Mouse (Mus musculus) yolk sac, embryonic 10.5 days (tissue): ENCODE data around the gene Rbp3.

ENCODE experiments used
- DNase-seq: peaks from one replicate; pipeline ENCODE4 v3.0.0-alpha.2; 2017; ENCODE audit warnings: low spot score

Gene Rbp3

DNA sequence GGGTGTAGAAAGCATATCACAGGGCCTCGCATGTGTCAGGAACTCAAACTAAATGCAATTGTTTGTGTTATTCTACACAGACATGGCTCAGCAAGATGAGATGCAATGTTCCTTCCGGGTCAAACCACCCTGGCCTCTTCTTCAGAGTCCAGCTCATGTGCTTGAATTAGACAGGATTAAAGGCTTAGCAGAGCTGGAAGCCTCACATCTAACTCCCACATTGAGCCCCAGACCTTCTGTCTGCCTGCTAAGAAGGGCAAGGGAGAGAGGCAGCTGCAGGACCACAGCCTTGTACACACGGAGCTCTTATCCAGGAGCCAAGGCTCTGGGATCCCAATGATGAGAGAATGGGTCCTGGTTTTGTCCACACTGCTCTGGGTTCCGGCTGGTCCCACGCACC, at the start of gene Rbp3:
Gene Rbp3 (plus strand): TSS at position 243 of the 400 bp plus-strand sequence.
- DNase-seq: peak; percentile 18

GRCm38 (mm10) chr14:33904851-33905250, 49.0 kb upstream of the Rbp3 start:
- DNase-seq: no peak

GRCm38 (mm10) chr14:33913727-33914126, 40.1 kb upstream of the Rbp3 start:
- no peak for DNase-seq

GRCm38 (mm10) chr14:33914206-33914605, 39.6 kb upstream of the Rbp3 start:
- DNase-seq: no peak

- no peak for DNase-seq
Measured at GRCm38 (mm10) chr14:33920727-33921559, 32.9 kb upstream of the Rbp3 start.

- DNase-seq: no peak
Measured at GRCm38 (mm10) chr14:33922771-33923167, 31.0 kb upstream of the Rbp3 start.

GRCm38 (mm10) chr14:33923168-33924070, 30.4 kb upstream of the Rbp3 start, which contains the start of gene Gdf10:
TSS of gene Gdf10 (plus strand) at chr14:33923587.
- DNase-seq: no peak

- no peak for DNase-seq
Measured at GRCm38 (mm10) chr14:33931853-33932252, 21.9 kb upstream of the Rbp3 start.

GRCm38 (mm10) chr14:33932935-33933703, 20.7 kb upstream of the Rbp3 start:
- DNase-seq: no peak

DNA sequence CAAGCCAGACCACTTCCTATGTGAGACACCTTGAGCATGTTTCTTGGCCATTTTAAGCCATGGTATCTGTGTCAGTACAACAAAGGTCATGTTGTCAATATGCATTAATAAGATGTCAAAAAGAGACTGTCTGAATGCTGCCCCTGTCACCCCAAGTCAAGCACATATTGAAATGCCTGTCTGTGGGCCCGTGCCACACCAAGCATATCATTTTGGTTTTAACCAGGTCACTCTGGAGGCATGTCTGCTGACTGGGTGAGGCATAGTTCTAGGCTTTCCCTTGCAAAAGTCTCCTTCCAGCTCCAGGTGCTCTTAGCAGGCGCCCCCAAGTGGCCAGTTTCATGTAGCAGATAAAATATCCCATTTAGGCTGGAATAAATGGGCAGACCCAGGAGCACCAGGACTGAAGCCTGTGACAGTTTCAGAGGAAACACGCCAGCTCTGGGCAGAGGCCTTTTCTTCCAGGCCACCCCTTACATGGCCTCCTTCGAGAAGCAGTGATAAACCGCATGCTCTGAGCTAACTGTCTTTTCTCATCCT, 20.0 kb upstream of the Rbp3 start:
- no peak for DNase-seq

GRCm38 (mm10) chr14:33939117-33939516, 14.7 kb upstream of the Rbp3 start:
- DNase-seq: peak; percentile 16

GRCm38 (mm10) chr14:33940739-33941138, 13.1 kb upstream of the Rbp3 start, which contains the start of gene Gdf2:
TSS of gene Gdf2 (plus strand) at chr14:33941039.
- DNase-seq: no peak

DNA sequence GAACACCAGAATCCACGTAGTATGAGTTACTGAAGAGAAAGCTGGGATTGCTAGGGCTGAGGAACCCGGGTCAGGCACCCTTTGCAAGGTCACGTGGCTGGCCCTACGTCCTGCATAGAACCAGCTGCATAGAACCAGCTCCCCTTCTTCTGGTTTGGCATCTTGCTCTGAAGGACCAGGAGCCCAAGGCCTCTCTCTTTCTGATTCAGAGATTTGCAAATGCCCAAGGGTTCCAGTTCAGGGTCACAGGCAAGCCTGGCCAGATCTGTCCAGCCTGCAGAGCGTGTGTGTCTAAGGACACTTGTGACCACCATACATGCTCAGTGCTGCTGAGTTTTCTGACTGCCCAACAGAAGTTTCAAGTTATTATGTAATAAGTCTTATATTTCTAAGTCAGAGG, 11.6 kb upstream of the Rbp3 start:
- DNase-seq: no peak

- DNase-seq: no peak
Measured at GRCm38 (mm10) chr14:33946125-33946524, 7.7 kb upstream of the Rbp3 start.

DNA sequence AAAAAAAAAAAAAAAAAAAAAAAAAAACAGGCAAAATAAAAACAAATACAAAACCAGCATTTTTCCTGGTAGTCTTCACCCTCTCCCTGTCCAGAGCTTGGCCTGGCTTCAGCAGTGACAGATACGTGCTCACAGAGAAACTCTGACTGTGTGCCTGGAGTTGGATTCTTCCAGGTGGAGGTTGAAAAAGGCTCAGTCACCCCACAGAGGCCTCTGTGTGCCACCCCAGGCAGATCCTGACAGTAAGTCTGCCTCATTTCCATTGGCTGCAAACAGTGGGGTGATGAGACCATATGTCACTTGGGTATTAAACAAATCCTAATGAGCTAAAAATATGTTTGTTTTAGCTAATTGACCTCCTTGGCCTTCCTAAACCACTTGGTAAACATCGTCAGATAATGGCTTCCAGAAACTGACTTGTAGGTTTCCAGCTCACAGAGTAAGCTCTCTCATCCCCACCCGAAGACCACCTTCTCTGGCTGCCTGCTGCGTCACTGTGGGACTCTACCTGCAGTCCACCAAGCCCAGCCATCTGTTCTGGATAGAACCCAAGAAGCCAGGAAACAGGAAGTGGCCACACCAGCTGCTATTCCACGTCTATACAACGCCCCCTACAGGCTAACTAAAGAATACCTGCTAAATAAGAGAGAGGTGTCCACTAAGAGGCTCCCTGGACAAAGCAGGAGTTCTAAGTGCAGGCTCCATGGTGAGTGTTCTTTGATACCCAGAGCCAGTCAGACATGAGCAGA, 1.4 kb upstream of the Rbp3 start:
- no peak for DNase-seq

DNA sequence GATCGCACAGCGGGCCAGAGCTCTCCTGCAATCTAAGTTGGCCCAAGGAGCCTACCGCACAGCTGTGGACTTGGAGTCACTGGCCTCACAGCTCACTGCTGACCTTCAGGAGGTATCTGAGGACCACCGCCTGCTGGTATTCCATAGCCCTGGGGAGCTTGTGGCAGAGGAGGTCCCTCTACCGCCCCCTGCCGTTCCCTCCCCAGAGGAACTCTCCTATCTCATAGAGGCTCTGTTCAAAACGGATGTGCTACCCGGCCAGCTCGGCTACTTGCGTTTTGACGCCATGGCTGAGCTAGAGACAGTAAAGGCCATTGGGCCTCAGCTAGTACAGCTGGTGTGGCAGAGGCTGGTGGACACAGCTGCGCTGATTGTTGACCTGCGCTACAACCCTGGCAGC, 2.3 kb downstream of the Rbp3 start:
- no peak for DNase-seq

GRCm38 (mm10) chr14:33958186-33958585, 4.4 kb downstream of the Rbp3 start:
- DNase-seq: no peak

DNA sequence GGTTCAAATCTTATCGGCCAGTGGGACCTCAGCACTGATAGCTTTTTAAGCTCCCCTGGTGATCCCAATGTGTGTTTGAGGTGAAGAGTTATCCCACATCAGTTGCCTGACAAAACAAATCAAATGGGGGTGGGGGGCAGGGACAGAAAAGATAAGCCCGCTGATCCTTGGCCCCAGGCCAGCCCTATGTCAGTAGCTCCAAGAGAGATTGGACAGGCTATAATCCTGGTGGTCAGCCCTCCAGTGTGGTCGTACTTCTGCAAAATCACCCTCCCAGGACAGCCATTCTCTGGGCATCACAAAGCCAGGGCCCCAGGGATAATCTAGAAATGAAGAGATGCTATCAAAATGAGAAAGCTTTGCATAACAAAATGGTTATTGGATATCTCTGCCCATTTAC, 5.0 kb downstream of the Rbp3 start:
- no peak for DNase-seq

- DNase-seq: peak; percentile 10
Measured at GRCm38 (mm10) chr14:33959341-33959740, 5.5 kb downstream of the Rbp3 start.

GRCm38 (mm10) chr14:33965675-33966074, 11.9 kb downstream of the Rbp3 start:
- no peak for DNase-seq

- no peak for DNase-seq
Measured at GRCm38 (mm10) chr14:33972679-33973078, 18.9 kb downstream of the Rbp3 start.
